Mouse (Mus musculus): Measurements from ENCODE around the gene Ifi47.

DNA sequence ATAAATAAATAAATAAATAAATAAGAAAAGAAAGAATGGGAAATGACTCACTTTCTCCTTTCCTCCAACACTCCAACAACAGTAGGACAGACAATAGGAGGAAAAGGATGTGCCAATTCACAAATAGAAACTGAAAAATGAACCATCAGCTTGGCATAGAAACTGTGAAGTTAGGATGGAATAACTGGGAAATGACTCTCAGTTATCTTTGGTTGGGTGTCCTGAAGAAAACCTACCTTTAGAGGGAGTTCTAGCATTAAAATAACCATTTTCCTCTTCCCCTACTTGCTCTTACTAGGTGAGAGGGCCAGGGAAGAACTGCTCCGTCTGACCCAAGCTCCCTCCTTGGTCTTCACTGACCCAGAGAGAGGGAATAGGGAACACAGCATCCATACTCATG is 29.4 kb downstream of the Ifi47 start:
- no peak for TF ChIP-seq CTCF (IDR thresholded peaks at IDR 0.05; ENCODE audit: low read depth)
- no peak for TF ChIP-seq EP300 (IDR thresholded peaks at IDR 0.05; ENCODE audit: low read depth)

Data from liver, embryonic 14.5 days (tissue).